Mouse (Mus musculus): ENCODE measurements around the gene Arhgef12.

DNA sequence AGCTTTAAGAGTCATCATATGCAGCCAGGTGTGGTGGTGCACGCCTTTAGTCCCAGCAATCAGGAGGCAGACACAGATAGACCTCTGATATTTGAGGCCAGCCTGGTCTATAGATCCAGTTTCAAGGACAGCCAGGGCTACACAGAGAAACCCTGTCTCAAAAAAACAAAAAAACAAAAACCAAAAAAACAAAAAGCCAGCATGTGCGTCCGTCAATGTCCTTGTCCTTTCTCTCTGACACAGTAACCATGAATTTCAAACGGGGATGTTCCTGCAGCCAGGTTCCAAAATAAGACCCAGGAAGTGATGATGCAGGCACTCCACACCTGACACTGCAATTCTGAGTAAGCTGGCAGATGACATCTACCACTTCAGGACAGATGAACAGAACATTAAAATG is 12.2 kb downstream of the Arhgef12 start:
- no peak for TF ChIP-seq POLR2A (IDR thresholded peaks at IDR 0.05; ENCODE audit: low read depth, low read length)
- no peak for TF ChIP-seq CTCF (conservative IDR thresholded peaks at IDR 0.05; ENCODE audit: insufficient read depth, insufficient read length, low read depth, low read length)

All from kidney, adult 2 months (tissue).